Mouse (Mus musculus) CD4-positive, CD25-positive, alpha-beta regulatory T cell, adult 2 months (primary cell): ENCODE results near the gene Lsm7.

Experiments
- DNase-seq: peaks from one replicate; pipeline ENCODE4 v3.0.0-alpha.2; 2012; ENCODE audit warnings: low read depth, low spot score

Gene Lsm7

DNA sequence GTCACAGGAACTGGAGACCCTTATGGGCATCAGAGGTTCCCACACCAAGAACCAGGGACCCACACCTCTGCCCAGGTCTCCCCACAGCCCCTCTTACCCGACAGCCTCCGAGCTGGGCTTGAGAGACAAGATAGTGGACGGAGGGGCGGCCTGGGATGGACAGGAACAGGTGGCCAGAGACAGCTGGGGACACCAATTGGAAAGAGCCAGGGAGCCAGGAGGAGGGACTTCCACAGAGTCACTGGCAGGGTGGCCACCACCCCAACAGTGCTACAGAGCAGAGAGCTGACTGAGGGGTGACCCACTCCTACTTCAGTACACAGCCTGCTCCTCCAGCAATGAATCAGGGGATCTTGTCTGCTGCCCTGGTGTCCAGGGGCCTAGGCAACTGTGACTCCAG is 41.6 kb downstream of the Lsm7 start, which contains the start of gene Jsrp1:
TSS of gene Jsrp1 (minus strand) at position 133 of the 400 bp plus-strand sequence.
- no peak for DNase-seq

DNA sequence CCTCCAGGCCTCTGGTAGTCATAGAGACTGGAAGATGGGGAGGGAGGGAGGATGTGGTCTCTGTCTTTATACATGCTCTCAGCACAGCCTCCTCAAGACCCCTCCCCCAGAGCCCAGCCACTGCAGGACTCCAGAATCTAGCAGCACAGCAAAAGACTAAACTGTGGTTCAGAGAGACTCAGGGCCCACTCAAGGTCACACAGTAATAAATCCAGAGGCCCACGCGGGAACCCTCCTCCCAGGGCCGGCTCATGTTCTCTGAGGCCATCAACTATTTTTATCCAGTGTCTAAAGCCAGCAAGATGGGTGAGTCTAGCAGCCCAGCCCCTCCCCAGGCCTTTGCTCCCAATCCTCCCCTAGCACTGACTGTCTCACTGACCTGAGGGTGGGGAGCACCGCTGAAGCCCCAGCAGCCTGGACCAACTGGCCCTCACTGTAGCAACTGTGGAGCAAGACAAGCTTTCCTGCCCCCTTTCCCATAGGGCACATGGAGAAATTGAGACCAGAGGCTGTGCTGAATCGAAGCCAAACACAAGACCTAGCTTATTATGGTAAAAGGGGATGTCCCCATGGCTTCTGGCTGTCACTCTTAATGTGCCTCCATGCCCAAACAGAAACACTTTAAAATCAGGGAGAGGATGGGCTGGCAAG is 42.5 kb downstream of the Lsm7 start:
- no peak for DNase-seq

DNA sequence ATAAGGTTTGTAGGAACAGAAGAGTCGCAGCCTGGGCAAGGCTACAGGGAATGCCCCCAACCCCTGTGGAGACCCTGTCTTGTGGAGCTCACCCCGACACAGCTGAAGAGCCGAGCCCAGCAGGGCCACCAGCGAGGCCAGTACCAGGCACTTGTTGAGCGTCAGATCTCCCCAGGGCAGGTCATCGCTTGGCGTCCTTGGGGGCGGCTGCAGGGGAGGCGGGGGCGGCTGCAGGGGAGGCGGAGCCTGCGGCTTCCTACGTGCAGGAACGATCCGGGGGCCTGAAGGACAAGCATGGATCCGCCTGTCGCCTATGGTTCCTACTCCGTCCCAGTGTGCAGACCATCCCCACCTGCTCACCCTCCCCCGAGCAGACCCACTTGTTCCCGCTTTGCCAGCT is 44.9 kb downstream of the Lsm7 start:
- no peak for DNase-seq

DNA sequence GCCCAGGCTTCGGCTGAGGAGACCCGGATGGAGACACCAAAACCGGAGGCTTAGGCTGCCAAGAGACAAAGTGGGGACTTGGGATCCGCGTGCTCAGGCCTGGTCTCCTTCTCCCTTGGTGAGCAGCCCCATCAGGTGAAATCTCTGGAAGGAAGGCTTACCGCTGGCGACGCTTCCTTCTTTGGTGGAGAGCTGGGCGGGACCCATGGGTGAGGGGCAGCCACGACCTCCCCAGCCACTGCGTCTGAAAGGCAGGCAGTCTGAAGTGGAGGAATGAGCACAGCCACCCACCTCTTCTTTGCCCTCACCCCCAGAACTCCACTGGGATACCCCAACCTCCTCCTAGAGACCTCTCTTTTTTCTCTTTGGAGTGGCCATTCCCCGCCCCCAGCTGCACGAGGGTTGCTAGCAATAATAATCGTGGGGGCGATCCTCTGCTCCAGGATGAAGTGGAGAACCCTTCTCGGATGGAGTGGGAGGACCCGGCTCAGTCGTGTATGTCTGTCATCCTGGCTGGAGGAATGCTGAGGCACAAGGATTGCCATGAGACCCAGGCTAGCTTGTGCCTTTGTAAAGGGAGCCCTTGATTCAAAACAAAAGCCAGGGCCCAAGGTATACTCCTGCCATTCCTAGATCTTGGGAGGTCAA is 45.9 kb downstream of the Lsm7 start:
- DNase-seq = no peak

DNA sequence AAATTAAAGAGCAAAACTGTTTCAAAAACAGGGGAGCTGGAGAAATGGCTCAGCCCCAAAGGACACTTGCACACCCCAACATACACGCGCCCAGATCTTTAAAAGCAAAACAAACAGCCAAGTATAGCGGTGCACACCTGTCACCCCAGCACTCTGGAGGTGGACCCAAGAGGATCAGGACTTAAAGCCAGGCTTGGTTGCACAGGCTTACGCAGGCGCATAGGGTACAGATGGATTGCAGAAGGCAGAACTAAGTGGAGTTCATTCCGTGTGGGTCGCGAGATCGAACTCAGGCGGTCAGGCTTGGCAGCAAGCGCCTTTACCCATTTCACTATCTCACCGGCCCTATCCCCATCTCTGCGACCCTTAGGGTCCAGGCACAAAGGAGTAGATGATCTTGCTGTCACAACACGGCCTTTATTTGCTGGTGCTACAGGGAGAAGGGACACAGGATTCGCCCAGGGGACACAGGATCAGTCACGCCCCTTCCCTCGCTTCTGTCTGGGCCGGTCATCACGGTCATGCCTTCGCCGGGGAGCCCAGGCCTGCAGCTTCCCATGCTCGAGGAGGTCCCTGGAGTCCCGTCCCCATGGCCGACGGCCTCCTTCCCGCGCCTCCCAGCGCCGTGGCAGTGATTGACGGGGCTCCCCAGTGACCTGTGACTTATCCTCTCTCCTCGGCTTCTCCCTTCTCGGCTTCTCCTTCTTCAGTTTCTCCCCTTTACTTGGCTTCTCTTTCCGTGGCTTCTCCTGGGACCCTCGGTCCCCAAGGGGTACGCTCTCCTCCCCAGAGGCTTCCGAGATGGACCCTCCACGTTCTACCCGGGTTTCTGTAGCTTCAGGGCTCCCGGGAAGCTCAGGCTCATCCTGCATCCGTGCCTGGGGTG is 46.7 kb downstream of the Lsm7 start:
- no peak for DNase-seq

DNA sequence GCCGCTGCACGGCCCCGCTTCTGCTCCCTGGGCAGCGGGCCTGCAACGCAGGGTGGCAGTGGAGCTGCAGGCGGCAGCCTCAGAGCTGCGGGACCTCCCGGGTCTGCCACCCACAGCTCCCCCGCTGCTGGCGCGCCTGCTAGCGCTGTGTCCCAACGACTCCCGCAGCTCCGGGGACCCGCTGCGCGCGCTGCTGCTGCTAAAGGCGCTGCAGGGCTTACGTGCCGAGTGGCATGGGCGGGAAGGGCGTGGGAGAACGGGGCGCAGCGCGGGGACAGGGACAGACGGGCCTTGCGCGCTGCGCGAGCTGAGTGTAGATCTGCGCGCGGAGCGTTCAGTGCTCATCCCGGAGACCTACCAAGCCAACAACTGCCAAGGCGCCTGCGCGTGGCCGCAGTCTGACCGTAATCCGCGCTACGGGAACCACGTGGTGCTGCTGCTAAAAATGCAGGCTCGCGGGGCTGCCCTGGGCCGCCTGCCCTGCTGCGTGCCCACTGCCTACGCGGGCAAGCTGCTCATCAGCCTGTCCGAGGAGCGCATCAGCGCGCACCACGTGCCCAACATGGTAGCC is 47.9 kb downstream of the Lsm7 start:
- DNase-seq = peak; percentile 70

DNA sequence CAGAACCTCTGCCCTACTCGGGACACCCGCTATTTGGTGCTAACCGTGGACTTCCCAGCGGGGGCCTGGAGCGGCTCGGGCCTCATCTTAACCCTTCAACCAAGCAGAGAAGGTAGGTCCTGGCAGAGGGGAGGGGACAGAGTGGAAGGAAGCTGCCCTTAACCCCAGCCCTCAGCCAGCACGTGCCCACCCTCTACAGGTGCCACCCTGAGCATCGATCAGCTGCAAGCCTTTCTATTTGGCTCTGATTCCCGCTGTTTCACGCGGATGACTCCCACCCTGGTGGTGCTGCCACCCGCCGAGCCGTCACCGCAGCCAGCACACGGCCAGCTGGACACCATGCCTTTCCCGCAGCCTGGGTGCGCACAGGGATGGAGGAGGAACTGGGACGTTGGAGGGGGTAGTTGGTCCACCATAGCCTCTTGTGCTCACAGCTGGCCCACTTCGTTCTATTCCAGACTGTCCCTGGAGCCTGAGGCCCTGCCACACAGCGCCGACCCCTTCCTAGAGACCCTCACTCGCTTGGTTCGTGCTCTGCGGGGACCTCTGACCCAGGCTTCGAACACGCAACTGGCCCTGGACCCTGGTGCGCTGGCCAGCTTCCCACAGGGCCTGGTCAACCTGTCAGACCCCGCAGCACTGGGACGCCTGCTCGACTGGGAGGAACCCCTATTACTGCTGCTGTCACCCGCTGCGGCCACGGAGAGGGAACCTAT is 48.5 kb downstream of the Lsm7 start:
- no peak for DNase-seq

DNA sequence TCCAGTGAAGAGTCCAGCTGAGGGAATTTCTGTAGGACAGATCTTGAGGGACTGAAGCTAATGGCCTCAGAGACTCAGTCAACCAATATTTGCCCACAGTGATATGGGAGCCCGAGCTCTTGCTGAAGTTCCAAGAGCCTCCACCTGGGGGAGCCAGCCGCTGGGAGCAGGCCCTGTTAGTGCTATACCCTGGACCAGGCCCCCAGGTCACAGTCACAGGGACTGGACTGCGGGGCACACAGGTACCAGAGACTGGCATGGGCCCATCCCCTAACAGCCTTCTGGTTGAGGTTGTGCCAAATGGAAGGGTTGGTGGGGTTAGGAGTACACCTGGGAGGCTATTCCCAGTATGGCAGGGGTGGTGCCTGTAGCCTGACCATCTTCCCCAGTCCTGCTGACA is 49.1 kb downstream of the Lsm7 start:
- DNase-seq = peak; percentile 78

DNA sequence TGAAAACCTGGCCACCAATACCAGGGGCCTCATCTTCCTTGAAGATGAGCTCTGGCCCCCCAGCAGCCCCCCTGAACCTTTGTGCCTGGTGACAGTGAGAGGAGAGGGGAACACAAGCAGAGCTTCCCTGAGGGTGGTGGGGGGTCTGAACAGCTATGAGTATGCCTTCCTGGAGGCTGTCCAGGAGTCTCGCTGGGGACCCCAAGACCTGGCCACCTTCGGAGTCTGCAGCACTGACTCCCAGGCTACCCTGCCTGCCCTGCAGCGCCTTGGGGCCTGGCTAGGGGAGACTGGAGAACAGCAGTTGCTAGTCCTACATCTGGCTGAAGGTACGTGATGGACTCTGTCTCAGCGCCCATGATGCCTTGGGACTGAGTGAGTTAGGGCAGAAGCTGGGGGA is 49.7 kb downstream of the Lsm7 start:
- no peak for DNase-seq

DNA sequence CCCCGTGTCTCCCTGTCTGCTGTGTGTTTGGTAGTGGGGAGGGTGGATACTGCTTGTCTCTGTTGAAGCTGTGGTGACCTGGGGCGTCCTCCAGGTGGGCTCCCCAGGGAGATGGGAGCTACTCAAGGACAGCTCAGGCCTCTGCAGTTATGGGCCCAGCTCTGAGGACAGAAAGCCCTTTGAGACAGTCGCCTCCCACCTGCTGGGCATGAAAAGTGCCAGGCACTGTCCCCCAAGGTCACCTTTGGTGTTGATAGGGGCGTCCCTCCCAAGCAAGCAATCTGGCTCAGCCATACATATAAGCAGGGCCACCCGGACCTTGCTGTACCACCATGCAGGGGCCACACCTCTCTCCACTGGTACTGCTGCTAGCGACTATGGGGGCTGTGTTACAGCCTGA is 50.1 kb downstream of the Lsm7 start, which contains the start of gene Amh:
TSS of gene Amh (plus strand) at position 328 of the 400 bp plus-strand sequence.
- no peak for DNase-seq

DNA sequence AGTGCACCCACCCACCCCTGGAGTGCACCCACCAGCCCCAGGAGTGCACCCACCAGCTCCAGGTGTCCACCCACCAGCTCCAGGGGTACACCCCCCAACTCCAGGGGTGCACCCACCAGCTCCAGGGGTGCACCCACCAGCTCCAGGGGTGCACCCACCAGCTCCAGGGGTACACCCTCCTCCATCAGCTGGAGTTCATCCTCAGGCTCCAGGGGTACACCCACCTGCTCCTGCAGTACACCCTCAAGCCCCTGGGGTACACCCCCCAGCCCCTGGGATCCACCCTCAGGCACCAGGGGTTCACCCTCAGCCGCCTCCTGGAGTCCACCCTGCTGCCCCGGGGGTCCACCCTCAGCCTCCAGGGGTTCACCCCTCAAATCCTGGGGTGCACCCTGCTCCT is 50.7 kb downstream of the Lsm7 start:
- DNase-seq = no peak

DNA sequence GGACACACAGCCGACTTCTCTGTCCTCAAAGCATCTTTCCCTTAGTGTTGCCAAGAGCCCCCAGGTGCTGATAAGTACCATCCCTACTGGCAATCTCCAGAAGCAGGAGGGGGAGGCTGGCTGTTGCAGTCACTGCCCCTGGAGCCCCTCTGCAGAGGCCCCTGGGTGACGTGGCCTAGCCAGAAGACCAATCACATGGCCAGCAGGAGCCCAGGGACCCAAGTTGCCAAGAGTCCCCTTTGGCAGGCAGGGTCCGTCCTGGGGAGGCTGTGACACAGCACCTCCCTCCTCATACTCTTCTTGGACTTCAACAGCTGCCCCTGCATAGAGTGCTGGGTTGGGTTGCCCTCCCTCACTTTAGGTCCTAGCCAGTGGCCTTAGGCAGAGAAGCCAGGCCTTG is 52.0 kb downstream of the Lsm7 start:
- no peak for DNase-seq
